Mouse (Mus musculus) urinary bladder, postnatal 4 days (tissue): Measurements from ENCODE around the gene Dhcr7.

ENCODE experiments used
- DNase-seq, 2 experiments: peaks; one replicate each; pipeline ENCODE4 v3.0.0; 2021 to 2022; ENCODE audit warnings: low spot score in 2 of 2

Dhcr7 gene

DNA sequence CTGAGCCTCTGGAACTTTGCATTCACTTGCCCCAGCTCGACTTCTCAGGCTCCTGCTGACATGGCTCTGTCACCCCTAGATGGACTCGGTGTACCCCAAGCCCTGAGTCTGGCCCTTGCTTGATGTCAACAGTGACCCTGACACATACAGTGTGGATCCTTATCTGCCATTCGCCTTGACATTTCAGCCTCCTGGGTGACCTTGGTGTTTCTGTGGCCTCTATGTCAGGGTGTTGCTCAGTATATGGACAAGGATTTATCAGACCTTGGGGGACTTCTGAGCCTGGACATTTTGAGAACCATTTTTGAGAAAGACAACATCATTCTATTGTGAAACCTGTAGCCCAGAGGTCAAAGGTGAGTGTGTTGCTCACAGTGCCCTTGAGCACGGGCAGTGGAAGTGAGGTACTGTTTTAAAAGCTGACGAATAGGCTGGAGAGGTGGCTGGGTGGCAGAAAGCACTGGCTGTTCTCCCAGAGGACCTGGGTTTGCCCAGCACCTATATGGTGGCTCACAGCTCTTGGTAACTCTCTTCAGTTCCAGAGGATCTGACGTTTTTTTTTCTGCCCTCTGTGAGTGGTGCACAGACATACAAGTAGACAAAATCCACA lies 10.7 kb downstream of the Dhcr7 start:
- DNase-seq: no peak

DNA sequence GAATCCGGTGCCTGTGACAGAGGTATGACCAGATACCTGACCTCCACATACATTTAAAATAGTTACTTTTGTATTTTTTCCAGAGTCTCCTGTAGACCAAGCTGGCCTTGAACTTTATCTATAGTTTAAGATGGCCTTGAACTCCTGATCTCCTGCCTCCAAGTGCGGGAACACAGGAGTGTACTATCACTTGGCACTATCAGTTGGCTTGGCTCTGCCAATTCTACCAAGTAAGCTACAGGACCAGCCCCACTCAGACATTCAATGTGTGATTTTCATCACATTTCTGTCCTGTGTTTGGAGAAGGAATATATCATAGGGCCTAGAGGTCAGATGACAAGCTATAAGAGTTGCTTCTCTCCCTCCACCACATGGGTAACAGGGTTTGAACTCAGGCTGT lies 11.4 kb downstream of the Dhcr7 start:
- no peak for DNase-seq

GRCm38 (mm10) chr7:143834972-143835371 lies 12.0 kb downstream of the Dhcr7 start:
- no peak for DNase-seq

- DNase-seq: no peak
Observed at GRCm38 (mm10) chr7:143837705-143838358, 14.9 kb downstream of the Dhcr7 start.

DNA sequence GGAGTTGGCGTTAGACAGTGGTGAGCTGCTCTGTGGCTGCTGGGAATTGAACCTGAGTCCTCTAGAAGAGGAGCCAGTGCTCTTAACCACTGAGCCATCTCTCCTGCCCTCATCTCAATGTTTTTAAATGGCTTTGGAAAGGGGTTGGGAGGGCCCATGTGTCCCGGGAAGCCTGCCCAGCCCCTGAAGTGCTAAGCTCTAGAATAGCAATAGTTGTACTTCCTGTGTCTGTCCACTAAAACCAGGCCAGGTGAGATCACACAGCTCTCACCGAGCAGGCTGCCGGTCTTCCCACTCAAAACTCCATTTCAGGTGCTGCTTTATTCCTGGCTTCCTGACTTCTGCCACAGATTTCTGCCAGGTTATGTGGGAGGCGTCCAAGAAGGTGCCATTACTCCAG lies 17.2 kb downstream of the Dhcr7 start:
- no peak for DNase-seq

- no peak for DNase-seq
Observed at GRCm38 (mm10) chr7:143841301-143841700, 18.4 kb downstream of the Dhcr7 start.

- DNase-seq: no peak
Observed at GRCm38 (mm10) chr7:143848127-143848767, 25.3 kb downstream of the Dhcr7 start.

GRCm38 (mm10) chr7:143848768-143849482 lies 26.0 kb downstream of the Dhcr7 start:
- DNase-seq: no peak

DNA sequence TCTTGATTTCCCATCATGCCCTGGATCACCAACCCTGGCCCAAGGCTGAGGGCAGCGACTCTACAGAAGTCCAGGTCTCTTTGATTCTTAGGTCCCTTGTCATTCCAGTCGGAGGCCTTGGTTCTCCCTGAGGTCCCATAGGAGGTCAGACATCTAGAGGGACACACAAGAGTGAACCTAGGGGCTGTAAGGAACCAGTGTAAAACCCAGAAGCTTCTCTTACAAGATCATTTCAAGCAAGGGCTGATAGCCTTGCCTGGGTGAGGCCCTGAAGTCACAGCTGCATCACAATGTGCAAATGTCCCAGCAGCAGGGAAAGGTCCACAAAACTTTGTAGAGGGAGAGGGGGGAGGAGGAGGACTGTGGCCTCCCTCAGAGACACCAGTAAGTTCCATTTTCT lies 43.6 kb downstream of the Dhcr7 start, which contains the start of gene Gm498:
TSS of gene Gm498 (plus strand) at position 301 of the 400 bp plus-strand sequence.
- DNase-seq: no peak

DNA sequence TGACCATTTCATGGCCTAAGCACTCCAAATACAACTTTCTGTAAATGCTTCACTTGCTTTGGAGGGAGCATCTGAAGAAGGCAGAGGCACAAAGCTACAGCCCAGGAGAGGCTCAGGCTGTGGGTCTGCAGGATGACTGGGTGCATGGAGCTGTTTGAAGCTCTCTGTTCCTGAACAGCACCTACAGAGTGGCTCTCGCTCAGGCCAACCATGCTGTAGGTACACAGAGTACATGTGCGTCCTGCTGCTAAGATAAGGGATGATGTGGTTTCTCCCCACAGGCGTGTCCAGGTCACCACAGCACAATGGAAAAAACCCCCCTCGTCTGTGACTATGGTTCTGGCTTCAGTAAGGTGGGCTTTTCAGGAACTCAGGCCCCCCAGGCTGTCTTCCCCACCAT lies 45.9 kb downstream of the Dhcr7 start:
- no peak for DNase-seq

- no peak for DNase-seq
Observed at GRCm38 (mm10) chr7:143883717-143884116, 60.8 kb downstream of the Dhcr7 start.

GRCm38 (mm10) chr7:143891146-143891545 lies 68.2 kb downstream of the Dhcr7 start:
- DNase-seq: no peak

DNA sequence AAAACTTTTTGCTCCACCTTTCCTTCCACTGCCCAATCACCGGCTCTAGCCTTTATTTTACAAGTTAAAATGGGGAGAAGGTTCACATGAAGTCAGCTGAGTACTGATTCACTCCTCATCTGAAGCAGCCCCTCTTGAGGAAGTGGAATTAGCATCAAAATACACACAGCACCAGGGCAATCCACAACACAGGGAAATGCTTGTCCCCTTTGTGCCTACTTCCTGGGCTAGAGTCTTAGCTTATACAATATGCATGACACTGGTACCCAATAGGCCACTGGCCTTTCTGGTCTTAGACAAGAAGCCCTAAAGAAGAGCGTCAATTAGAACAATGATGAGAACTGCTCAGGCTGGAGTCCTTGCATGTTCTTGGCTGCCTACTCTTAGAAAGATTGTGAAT lies 69.4 kb downstream of the Dhcr7 start:
- no peak for DNase-seq
